Comparison of ENCODE assay signal across 23 mouse cellular contexts in the genomic region with DNA sequence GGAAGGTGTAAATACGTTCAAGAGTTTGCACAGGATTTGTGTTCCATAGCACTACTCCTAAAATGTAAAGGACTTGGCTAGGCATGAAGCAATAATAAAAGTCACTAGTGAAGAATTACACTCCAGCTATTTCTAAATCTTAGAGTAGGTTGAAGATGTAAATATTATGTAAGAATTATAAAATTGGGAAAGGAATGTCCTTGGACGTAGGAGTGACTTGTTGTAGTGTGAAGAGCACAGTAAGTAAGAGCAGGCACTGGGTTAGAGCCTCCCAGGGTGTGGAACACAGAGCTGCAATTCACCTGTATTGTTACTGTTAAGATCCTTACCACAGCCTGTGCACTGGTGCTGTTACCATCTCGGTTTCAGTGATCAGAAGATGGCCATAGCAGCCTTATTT.
DNase-seq lines count a peak whose midpoint lies in the region; ATAC-seq and TF ChIP-seq lines count a peak whose summit lies in the region.
"Had no signal": no experiment of that assay in that cellular context is flagged by ENCODE, and none has a peak within 500 bp of the region (broad histone marks: within the 10 kb centered on the region; RNA-seq: fewer than 3 reads in every experiment).

No protein-coding gene starts in this region.

- WGBS in lung, embryonic 16.5 days, result 50% methylated on average over 3 of the region's 3 CpGs
- WGBS in lung, postnatal 0 days, result 34% methylated on average over 3 of the region's 3 CpGs

- H3K4me3 ChIP-seq in lung, embryonic 16.5 days (ENCODE audit: low read length), result no peak overlapping the region
- no peak overlapping the region for H3K4me3 ChIP-seq in lung, postnatal 0 days (ENCODE audit: low read depth, low read length)

- no peak overlapping the region for H3K27ac ChIP-seq in lung, embryonic 16.5 days (ENCODE audit: low read length)
- H3K27ac ChIP-seq in lung, postnatal 0 days (ENCODE audit: low read length), result no peak overlapping the region

- no peaks in the 10 kb centered on the region for H3K36me3 ChIP-seq in lung, embryonic 16.5 days (ENCODE audit: control insufficient read depth, insufficient read depth, low read length)
- no peaks in the 10 kb centered on the region for H3K36me3 ChIP-seq in lung, postnatal 0 days (ENCODE audit: insufficient read depth, low read length)
- H3K36me3 ChIP-seq: G1E had no signal

- no peak overlapping the region for H3K9ac ChIP-seq in lung, embryonic 16.5 days (ENCODE audit: low read length)
- no peak overlapping the region for H3K9ac ChIP-seq in lung, postnatal 0 days (replicated peaks; ENCODE audit: low read depth)

- H3K9me3 ChIP-seq in lung, embryonic 16.5 days (ENCODE audit: control insufficient read depth, low read length), result no peaks in the 10 kb centered on the region
- H3K9me3 ChIP-seq in lung, postnatal 0 days (ENCODE audit: low read length), result no peaks in the 10 kb centered on the region
- H3K9me3 ChIP-seq: G1E had no signal

- TF ChIP-seq CTCF in lung, postnatal 0 days (IDR thresholded peaks at IDR 0.05), result no peak

- no peaks in the 10 kb centered on the region for H3K4me1 ChIP-seq in lung, embryonic 16.5 days (replicated peaks; ENCODE audit: control insufficient read depth, insufficient read depth, low read length)
- no peaks in the 10 kb centered on the region for H3K4me1 ChIP-seq in lung, postnatal 0 days (ENCODE audit: insufficient read depth, low read depth, low read length)

- H3K27me3 ChIP-seq in lung, embryonic 16.5 days (ENCODE audit: control insufficient read depth, insufficient read depth, low read depth, low read length), result no peaks in the 10 kb centered on the region
- no peaks in the 10 kb centered on the region for H3K27me3 ChIP-seq in lung, postnatal 0 days (replicated peaks; ENCODE audit: insufficient read depth, low read length)
- H3K27me3 ChIP-seq: CH12.LX, Patski had no signal

- no peak for DNase-seq in lung, postnatal 25 days (ENCODE audit: low spot score)
- DNase-seq in lung, postnatal 0 days (ENCODE audit: low spot score), result peak; percentile 35
- DNase-seq in lung, postnatal 36 days, result no peak
- DNase-seq in fat pad, adult 2 months (ENCODE audit: extremely low read depth, low read depth, low spot score), result peak; percentile 26
- DNase-seq in gonadal fat pad, adult 2 months (ENCODE audit: low read depth), result peak; percentile 33
- DNase-seq in adrenal gland, postnatal 4 days (ENCODE audit: low spot score in 2 of 2), result no peak
- DNase-seq in natural killer cell, adult 2 months (ENCODE audit: low spot score in 2 of 2), result no peak
- DNase-seq: adrenal gland, adult 2 months; adrenal gland, adult 8-10 months; adrenal gland, postnatal 10 days; adrenal gland, postnatal 14 days; adrenal gland, postnatal 25 days; adrenal gland, postnatal 36 days; B cell, adult 2 months; cerebellum, adult 11 months; cerebellum, adult 11-12 months; cerebellum, adult 18-20 months had no signal

- H3K4me2 ChIP-seq in lung, embryonic 16.5 days (ENCODE audit: low read depth, low read length), result no peak overlapping the region
- H3K4me2 ChIP-seq in lung, postnatal 0 days (replicated peaks; ENCODE audit: low read depth, low read length), result no peak overlapping the region

- peak; percentile 31; the same call in 1 of the 2 replicates for ATAC-seq in lung, embryonic 16.5 days (ENCODE audit: low read depth)
- peak; percentile 64 for ATAC-seq in lung, postnatal 0 days
- ATAC-seq: activated CD4-positive, CD25-positive, alpha-beta regulatory T cell, adult 4 months; CD4-positive, CD25-positive, alpha-beta regulatory T cell, adult 4 months; Patski had no signal

- TF ChIP-seq EP300 in lung, postnatal 0 days (IDR thresholded peaks at IDR 0.05), result peak; percentile 52

Comparison
In these comparisons a context has a peak if more than half of its experiments do, and no peak if none do; other contexts are left out.
1. DNase-seq: peak in lung, postnatal 0 days (single experiment), fat pad, adult 2 months (single experiment) and gonadal fat pad, adult 2 months (single experiment); none in lung, postnatal 25 days (single experiment), lung, postnatal 36 days (single experiment), adrenal gland, postnatal 4 days (0 of 2) and natural killer cell, adult 2 months (0 of 2).